Mouse (Mus musculus): ENCODE data around the gene Prss32. TPM values are rescaled to one million over a fixed set of nuclear protein-coding genes. Genes with fewer than 3 reads are reported as not detected.

Prss32 gene
- total and polyA plus RNA-seq, 2 experiments from 2014 or later, result 0.23 TPM; not detected in 1

GRCm38 (mm10) chr17:23820731-23821130 is 22.9 kb upstream of the Prss32 start:
- no peak overlapping the region for H3K4me3 ChIP-seq (ENCODE audit: low read depth, low read length)
- no peaks in the 10 kb centered on the region for H3K4me1 ChIP-seq (ENCODE audit: insufficient read depth, low read length)
- DNase-seq (ENCODE audit: low spot score) (no peak), ATAC-seq (ENCODE audit: low FRiP score) (no peak)
- WGBS, result 95% methylated on average over 5 of the region's 5 CpGs
- H3K36me3 ChIP-seq (ENCODE audit: insufficient read depth, low read length), result peaks cover 92% of the 10 kb centered on the region
- no peak overlapping the region for H3K9ac ChIP-seq (replicated peaks; ENCODE audit: low read length, poor library complexity, severe bottlenecking)
- H3K27ac ChIP-seq (ENCODE audit: low read depth, low read length), result no peak overlapping the region
- H3K9me3 ChIP-seq (ENCODE audit: low read length), result peaks cover 9% of the 10 kb centered on the region; the same call in 1 of the 2 replicates
- no peak overlapping the region for H3K4me2 ChIP-seq (ENCODE audit: low read depth, low read length, poor library complexity, severe bottlenecking)
- TF ChIP-seq CTCF (IDR thresholded peaks at IDR 0.05), result no peak
- H3K27me3 ChIP-seq (ENCODE audit: insufficient read depth, low read length), result no peaks in the 10 kb centered on the region

- Histone ChIP-seq H3K27me3 (ENCODE audit: insufficient read depth, low read length) (no peaks in the 10 kb centered on the region), H3K9ac (replicated peaks; ENCODE audit: low read length, poor library complexity, severe bottlenecking) (no peak overlapping the region), H3K4me3 (ENCODE audit: low read depth, low read length) (no peak overlapping the region), H3K36me3 (ENCODE audit: insufficient read depth, low read length) (peaks cover 80% of the 10 kb centered on the region), H3K4me1 (ENCODE audit: insufficient read depth, low read length) (0 out of 2 replicates have a peak, but pooled peaks cover 5% of the 10 kb centered on the region), H3K4me2 (ENCODE audit: low read depth, low read length, poor library complexity, severe bottlenecking) (no peak overlapping the region), H3K27ac (ENCODE audit: low read depth, low read length) (no peak overlapping the region), H3K9me3 (ENCODE audit: low read length) (peaks cover 9% of the 10 kb centered on the region; the same call in 1 of the 2 replicates)
- TF ChIP-seq CTCF (IDR thresholded peaks at IDR 0.05), result no peak
- DNase-seq (ENCODE audit: low spot score) (no peak), ATAC-seq (ENCODE audit: low FRiP score) (no peak)
- 86% methylated on average over 6 of the region's 6 CpGs for WGBS
Measured at GRCm38 (mm10) chr17:23822094-23822493, 21.6 kb upstream of the Prss32 start.

DNA sequence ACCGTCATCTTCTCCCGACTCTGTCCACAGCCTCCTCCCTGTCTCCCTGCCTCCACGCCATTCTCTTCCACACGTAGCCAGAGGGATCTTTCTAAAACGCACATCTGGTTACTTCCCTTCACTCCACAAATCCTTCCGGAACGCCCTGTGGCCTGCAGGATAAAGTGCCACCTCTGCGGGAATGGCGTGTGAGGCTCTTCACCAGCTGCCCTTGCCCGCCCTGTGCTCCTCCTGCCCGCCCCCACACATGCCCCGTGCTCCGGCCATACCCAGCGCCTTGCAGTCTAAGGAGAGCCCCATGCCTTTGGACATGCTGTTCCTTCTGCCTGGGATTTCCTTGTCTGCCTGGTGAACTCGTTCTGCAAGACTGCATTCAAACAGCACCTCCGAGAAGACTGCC is 20.6 kb upstream of the Prss32 start:
- DNase-seq (ENCODE audit: low spot score) (no peak), ATAC-seq (ENCODE audit: low FRiP score) (no peak)
- Histone ChIP-seq H3K27ac (ENCODE audit: low read depth, low read length) (no peak overlapping the region), H3K9me3 (ENCODE audit: low read length) (peaks cover 9% of the 10 kb centered on the region; the same call in 1 of the 2 replicates), H3K27me3 (ENCODE audit: insufficient read depth, low read length) (no peaks in the 10 kb centered on the region), H3K4me3 (ENCODE audit: low read depth, low read length) (no peak overlapping the region), H3K9ac (replicated peaks; ENCODE audit: low read length, poor library complexity, severe bottlenecking) (no peak overlapping the region), H3K4me2 (ENCODE audit: low read depth, low read length, poor library complexity, severe bottlenecking) (no peak overlapping the region), H3K4me1 (ENCODE audit: insufficient read depth, low read length) (peaks cover 13% of the 10 kb centered on the region), H3K36me3 (ENCODE audit: insufficient read depth, low read length) (peaks cover 70% of the 10 kb centered on the region)
- no peak for TF ChIP-seq CTCF (IDR thresholded peaks at IDR 0.05)
- WGBS, result 83% methylated on average over 16 of the region's 16 CpGs

DNA sequence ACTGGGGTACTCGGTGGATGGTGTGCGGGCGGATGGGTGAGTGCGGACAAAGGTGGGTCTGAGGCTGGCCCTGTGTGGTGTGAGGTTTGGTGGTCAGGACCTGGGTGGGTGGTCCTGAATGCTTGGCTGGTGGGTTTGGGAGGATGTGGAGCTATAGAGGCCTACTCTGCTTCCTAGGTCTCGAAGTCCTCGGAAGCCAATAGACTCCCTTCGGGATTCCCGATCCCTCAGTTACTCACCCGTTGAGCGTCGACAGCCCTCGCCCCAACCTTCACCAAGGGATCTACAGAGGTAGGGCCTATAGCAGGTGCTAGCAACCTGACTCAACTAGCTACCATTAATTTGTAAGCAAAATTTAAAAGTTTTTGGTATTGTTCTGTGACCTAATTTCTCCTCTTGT is 20.0 kb upstream of the Prss32 start:
- Histone ChIP-seq H3K4me3 (ENCODE audit: low read depth, low read length) (no peak overlapping the region), H3K9ac (replicated peaks; ENCODE audit: low read length, poor library complexity, severe bottlenecking) (no peak overlapping the region), H3K27me3 (ENCODE audit: insufficient read depth, low read length) (no peaks in the 10 kb centered on the region), H3K36me3 (ENCODE audit: insufficient read depth, low read length) (peaks cover 64% of the 10 kb centered on the region), H3K4me1 (ENCODE audit: insufficient read depth, low read length) (peaks cover 13% of the 10 kb centered on the region), H3K9me3 (ENCODE audit: low read length) (peaks cover 5% of the 10 kb centered on the region; the same call in 1 of the 2 replicates), H3K27ac (ENCODE audit: low read depth, low read length) (no peak overlapping the region), H3K4me2 (ENCODE audit: low read depth, low read length, poor library complexity, severe bottlenecking) (no peak overlapping the region)
- DNase-seq (ENCODE audit: low spot score), result no peak
- 91% methylated on average over 12 of the region's 12 CpGs for WGBS
- no peak for TF ChIP-seq CTCF (IDR thresholded peaks at IDR 0.05)
- ATAC-seq (ENCODE audit: low FRiP score), result no peak

- WGBS, result 86% methylated on average over 4 of the region's 4 CpGs
- no peak overlapping the region for H3K4me3 ChIP-seq (ENCODE audit: low read depth, low read length)
- no peaks in the 10 kb centered on the region for H3K27me3 ChIP-seq (ENCODE audit: insufficient read depth, low read length)
- no peaks in the 10 kb centered on the region for H3K9me3 ChIP-seq (ENCODE audit: low read length)
- no peak for ATAC-seq (ENCODE audit: low FRiP score)
- no peak overlapping the region for H3K4me2 ChIP-seq (ENCODE audit: low read depth, low read length, poor library complexity, severe bottlenecking)
- H3K9ac ChIP-seq (replicated peaks; ENCODE audit: low read length, poor library complexity, severe bottlenecking), result no peak overlapping the region
- no peak for DNase-seq (ENCODE audit: low spot score)
- H3K4me1 ChIP-seq (ENCODE audit: insufficient read depth, low read length), result peaks cover 13% of the 10 kb centered on the region
- no peak overlapping the region for H3K27ac ChIP-seq (ENCODE audit: low read depth, low read length)
- TF ChIP-seq CTCF (IDR thresholded peaks at IDR 0.05), result no peak
- H3K36me3 ChIP-seq (ENCODE audit: insufficient read depth, low read length), result peaks cover 45% of the 10 kb centered on the region
Measured at GRCm38 (mm10) chr17:23825591-23825990, 18.1 kb upstream of the Prss32 start.

- peak; percentile 69 for ATAC-seq (ENCODE audit: low FRiP score)
- Histone ChIP-seq H3K36me3 (ENCODE audit: insufficient read depth, low read length) (peaks cover 18% of the 10 kb centered on the region), H3K27me3 (ENCODE audit: insufficient read depth, low read length) (0 out of 2 replicates have a peak, but pooled peaks cover 5% of the 10 kb centered on the region), H3K4me3 (ENCODE audit: low read depth, low read length) (peak overlapping the region; percentile 72), H3K4me1 (ENCODE audit: insufficient read depth, low read length) (peaks cover 13% of the 10 kb centered on the region), H3K9me3 (ENCODE audit: low read length) (no peaks in the 10 kb centered on the region), H3K27ac (ENCODE audit: low read depth, low read length) (peak overlapping the region; percentile 94), H3K4me2 (ENCODE audit: low read depth, low read length, poor library complexity, severe bottlenecking) (peak overlapping the region; percentile 53), H3K9ac (replicated peaks; ENCODE audit: low read length, poor library complexity, severe bottlenecking) (peak overlapping the region; percentile 79)
- TF ChIP-seq CTCF (IDR thresholded peaks at IDR 0.05), result peak; percentile 35
- under 1% methylated on average over 47 of the region's 47 CpGs for WGBS
- DNase-seq (ENCODE audit: low spot score), result peak; percentile 50
Measured at GRCm38 (mm10) chr17:23828271-23829001, 15.2 kb upstream of the Prss32 start.
